In genomic region chr10:95384446-95384845, GRCm38 (mm10) we compare ENCODE assay signal across 23 mouse cellular contexts.
"Had no signal": no experiment of that assay in that cellular context is flagged by ENCODE, and none has a peak within 500 bp of the region (broad histone marks: within the 10 kb centered on the region; RNA-seq: fewer than 3 reads in every experiment).

No protein-coding gene starts in this region.

- H3K4me2 ChIP-seq: heart, embryonic 12.5 days; hindbrain, embryonic 13.5 days; hindbrain, embryonic 15.5 days; kidney, embryonic 15.5 days; limb, embryonic 12.5 days; liver, embryonic 11.5 days had no signal

- H3K4me3 ChIP-seq: heart, embryonic 10.5 days; heart, embryonic 12.5 days; hindbrain, embryonic 13.5 days; hindbrain, embryonic 15.5 days; kidney, embryonic 15.5 days; layer of hippocampus, adult 2 months; left cerebral cortex, adult 2 months; limb, embryonic 10.5 days; limb, embryonic 12.5 days had no signal

- H3K27me3 ChIP-seq: heart, embryonic 12.5 days; hindbrain, embryonic 13.5 days; hindbrain, embryonic 15.5 days; limb, embryonic 12.5 days had no signal

- ATAC-seq: hindbrain, postnatal 0 days; intestine, embryonic 16.5 days had no signal

- DNase-seq: gastrocnemius, postnatal 14 days; gastrocnemius, postnatal 36 days; heart, adult 18-20 months; heart, postnatal 10 days; kidney, adult 11 months; kidney, adult 2 months; kidney, adult 9 months; kidney, postnatal 14 days; kidney, postnatal 36 days; liver had no signal

- H3K9ac ChIP-seq: heart, embryonic 12.5 days; hindbrain, embryonic 13.5 days; hindbrain, embryonic 15.5 days; kidney, embryonic 15.5 days; limb, embryonic 12.5 days had no signal

- H3K27ac ChIP-seq: heart, embryonic 10.5 days; hindbrain, embryonic 13.5 days; hindbrain, embryonic 15.5 days; hindbrain, postnatal 0 days; kidney, embryonic 15.5 days; kidney, postnatal 0 days; layer of hippocampus, adult 2 months; left cerebral cortex, adult 2 months; limb, embryonic 10.5 days; limb, embryonic 12.5 days had no signal

- H3K9me3 ChIP-seq: heart, embryonic 10.5 days; hindbrain, embryonic 15.5 days; kidney, embryonic 15.5 days had no signal

- H3K4me1 ChIP-seq: hindbrain, embryonic 13.5 days; hindbrain, embryonic 15.5 days; kidney, embryonic 15.5 days; limb, embryonic 10.5 days had no signal

- H3K36me3 ChIP-seq: heart, embryonic 10.5 days; heart, embryonic 12.5 days; hindbrain, embryonic 13.5 days; hindbrain, embryonic 15.5 days; kidney, embryonic 15.5 days; limb, embryonic 10.5 days; limb, embryonic 12.5 days had no signal
